Mouse (Mus musculus) lung, postnatal 0 days (tissue): Measurements from ENCODE around the gene Pask.

Source experiments
- CTCF ChIP-seq: IDR thresholded peaks from 2 replicates; pipeline ENCODE4 v1.5.1; 2016; ENCODE audit warnings: antibody characterized with exemption, mild to moderate bottlenecking
- EP300 ChIP-seq: IDR thresholded peaks from 2 replicates; pipeline ENCODE4 v1.6.1; 2016; ENCODE audit warnings: antibody characterized with exemption, mild to moderate bottlenecking, control low read depth

DNA sequence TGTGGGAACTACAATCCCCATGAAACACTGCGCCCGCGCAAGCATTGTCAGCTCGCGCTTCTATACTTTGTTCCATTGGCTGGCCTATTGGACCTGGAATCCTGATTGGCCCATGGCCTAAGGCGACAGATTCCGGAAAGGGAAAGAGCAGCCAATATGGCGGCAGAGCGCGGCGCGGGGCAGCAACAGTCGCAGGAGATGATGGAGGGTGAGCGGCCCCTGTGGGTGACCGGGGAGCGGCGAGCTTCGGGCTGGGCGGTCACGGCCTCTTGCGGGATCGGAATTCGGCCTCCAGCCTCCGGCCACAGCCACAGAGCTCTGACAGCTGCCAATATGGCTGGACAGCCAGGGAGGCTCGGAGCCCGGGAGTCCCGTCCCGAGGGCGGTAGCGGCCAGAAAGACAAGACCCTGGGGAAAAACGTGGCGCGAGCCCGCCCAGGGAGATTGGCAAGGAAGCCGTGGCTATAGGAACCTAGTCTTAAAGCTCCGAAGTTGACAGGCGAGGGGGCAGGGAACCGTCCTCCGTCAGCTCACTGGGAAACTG is 294 bp upstream of the Pask start:
- TF ChIP-seq CTCF (peak; percentile 67), EP300 (no peak)
